Mouse (Mus musculus) adrenal gland, postnatal 25 days (tissue): ENCODE data around the gene Bcl7c. TPM values are rescaled to one million over a fixed set of nuclear protein-coding genes. Genes with fewer than 3 reads are reported as not detected.
"Not testable (repeated sequence)": the region's sequence is repeated elsewhere in the genome, so short reads cannot be mapped to it uniquely, and the experiment has no call there.

Experiments used
- DNase-seq: peaks from one replicate; pipeline ENCODE4 v3.0.0; 2021; ENCODE audit warnings: mixed read lengths
- long read RNA-seq: library from polyadenylated mRNA; stranded (forward); transcript quantifications from one replicate; pipeline ENCODE4 v2.0.0, GENCODE M21; 2021
- total RNA-seq: library from RNA; stranded (reverse); gene quantifications from 2 replicates; pipeline ENCODE4 v1.2.3, GENCODE M21; 2021

Gene Bcl7c
- total RNA-seq = 64.9 and 114 TPM in 2 replicates
- long read RNA-seq, transcript Bcl7c-201 (6 exons, 1,132 nt) = major isoform, 42 of 55 reads
- long read RNA-seq, partial matches to known transcripts = 3 of 55 reads
- long read RNA-seq, other reads (novel, unspliced or antisense) = 6 of 55 reads

DNA sequence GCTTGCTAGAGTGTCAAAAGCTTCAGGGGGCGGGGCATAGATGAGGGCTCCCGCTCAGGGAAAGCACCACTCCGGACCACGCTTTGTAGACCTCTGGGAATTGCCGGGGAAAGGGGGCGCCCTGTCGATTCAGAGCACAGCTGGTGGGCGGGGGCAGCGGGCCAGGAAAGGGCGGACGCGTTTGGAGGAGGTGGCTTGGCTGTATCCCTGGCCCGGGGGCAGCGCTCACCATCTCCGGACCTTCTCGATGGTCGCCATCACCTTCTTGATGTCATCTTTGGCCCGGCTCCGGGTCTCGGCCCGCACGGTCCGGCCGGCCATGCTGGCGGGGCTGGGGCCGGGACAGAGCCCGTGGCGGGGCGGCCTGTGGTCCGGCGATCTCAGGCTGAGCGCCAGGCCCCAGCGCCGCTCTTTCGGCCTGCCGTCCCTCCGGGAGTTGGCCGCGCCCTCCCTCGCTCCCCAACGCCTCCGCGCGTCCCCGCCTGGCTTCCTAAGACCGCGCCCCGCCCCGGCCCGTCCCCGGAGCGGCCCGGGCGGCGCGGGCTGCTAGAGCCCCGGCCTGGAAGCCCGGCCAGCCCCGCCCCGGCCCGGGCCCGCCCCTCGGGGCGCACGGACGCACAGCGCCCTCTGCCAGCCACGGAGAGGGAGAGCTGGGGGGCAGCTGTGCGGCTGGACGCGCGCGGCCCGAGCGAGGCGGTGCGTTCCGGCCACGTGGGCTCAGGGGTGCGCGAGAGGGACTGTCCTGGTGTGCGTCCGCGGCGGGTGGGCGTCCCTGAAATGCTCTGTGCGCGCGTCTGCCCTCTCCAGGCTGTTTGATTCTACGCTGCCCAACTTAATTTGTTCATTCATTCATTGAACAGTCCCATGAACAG lies at the start of gene Bcl7c:
TSS of gene Bcl7c (minus strand) at position 727 of the 872 bp plus-strand sequence.
- peak; percentile 91 for DNase-seq

DNA sequence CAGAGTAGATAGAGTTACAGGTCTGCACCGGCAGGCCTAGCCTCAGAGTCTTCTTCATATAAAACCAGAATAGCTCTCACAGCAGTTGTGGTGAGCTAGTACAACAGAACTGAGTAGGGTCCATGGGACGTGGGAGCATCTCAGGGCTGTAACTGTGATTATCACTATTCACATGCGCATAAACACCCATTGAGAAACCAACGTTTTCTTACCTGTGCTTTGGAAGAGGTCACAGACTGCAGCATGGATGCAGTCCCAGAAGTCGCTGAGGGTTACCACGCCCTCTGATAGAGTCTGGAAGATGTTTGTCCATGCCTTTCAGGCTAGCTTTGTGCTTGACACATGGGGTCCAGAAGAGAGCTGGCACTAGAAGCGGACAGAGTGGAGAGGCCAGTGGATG lies 45.0 kb upstream of the Bcl7c start:
- no peak for DNase-seq

DNA sequence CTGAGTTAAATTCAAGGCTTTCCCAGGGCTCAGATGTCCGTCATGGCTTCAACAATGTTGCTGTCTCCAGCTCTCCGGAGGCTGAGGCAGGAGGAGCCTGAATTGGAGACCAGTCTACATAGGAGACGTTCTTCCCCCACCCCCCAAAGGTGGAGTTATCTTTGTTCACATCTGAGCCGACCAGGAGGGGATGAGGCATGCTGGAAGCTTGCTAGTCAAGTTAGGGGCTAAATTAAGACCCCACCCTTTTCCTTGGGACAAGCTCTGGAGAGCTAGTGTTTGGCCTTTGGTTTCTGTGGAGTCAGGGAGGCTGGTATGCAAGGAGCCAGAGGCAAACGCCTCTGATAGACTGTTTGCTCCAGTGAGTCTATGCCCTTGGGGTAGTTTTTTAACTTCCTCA lies 44.4 kb upstream of the Bcl7c start:
- DNase-seq = no peak

DNA sequence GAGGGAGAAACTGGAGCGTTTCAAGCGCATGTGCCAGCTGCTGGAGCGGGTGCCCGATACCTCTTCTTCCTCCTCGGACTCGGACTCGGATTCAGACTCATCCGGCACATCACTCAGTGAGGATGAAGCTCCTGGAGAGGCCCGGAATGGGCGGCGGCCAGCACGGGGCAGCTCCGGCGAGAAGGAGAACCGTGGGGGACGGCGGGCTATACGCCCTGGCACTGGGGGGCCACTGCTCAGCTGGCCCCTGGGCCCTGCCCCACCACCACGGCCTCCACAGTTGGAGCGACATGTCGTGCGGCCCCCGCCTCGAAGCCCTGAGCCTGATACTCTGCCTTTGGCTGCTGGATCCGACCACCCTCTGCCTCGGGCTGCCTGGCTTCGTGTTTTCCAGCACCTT lies 43.3 kb upstream of the Bcl7c start:
- DNase-seq = no peak

DNA sequence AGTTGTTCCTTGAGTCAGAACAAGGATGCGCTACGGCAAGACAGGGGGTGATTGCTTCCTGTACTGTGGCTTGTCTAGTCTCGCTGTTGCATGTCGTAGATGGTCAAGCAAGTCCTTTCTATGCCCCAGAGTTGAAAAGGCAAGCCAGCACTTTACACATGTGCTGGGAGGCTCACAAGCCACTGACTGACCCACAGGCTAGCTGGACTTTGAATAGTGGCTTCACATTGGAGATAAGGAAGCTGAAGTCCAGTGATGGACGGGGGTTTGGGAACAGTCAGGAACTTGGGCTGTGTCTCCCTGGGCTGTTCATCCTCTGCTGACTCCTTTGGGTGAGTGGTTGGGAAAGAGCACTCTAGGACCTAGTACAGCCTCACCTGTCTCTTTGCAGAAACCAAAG lies 42.9 kb upstream of the Bcl7c start:
- no peak for DNase-seq

DNA sequence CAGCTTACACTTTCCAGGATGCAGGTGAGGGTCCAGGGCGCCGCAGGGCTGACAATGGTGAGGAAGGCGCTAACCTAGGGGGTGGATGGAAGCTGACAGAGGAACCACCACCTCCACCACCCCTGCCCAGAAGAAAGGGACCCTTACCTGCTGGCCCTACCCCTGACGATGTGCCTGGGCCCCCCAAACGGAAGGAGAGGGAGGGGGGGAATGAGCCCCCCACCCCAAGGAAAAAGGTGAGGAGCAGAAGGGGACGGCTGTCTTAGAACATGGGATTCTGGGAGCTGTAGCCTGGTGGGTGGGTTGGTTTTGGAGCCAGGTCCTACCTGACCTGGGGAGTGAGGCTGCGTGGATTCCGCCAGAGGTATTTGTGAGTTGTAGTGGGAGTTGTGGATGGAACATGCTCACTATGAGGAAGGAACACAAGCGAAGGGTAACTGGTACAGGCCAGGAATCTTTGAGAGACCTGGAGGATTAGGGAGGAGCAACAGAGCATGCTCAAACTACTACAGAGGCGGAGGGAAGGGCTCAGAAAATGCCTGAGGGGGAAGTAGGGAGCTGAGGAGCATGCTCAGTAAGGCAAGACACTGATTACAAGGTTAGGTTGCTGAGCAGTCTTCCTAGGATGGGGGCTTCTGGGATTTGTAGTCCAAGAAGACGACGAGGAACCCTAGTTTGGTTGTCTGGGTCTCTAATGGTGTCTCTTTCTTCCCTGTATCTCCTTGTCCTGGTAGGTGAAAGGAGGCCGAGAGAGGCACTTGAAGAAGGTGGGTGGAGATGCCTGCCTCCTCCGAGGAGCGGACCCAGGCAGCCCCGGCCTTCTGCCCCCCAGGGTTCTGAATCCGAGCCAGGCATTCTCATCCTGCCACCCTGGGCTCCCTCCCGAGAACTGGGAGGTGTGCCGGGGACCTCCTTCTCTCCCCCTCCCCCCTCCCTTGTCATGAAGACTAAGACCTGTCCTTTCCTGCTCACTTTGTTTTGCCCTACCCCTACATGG lies 41.7 kb upstream of the Bcl7c start:
- no peak for DNase-seq

DNA sequence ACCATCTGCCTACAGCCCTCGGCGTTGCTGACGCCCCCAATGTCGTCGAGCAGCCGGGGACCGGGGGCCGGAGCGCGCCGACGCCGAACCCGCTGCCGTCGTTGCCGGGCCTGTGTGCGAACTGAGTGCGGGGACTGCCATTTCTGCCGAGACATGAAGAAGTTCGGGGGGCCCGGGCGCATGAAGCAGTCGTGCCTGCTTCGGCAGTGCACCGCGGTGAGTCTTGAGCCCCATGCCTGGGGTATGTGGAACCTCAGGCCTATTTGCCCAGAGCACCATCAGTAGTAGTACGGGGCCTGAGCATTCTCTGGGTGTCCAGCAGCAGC lies 39.5 kb upstream of the Bcl7c start:
- no peak for DNase-seq

DNA sequence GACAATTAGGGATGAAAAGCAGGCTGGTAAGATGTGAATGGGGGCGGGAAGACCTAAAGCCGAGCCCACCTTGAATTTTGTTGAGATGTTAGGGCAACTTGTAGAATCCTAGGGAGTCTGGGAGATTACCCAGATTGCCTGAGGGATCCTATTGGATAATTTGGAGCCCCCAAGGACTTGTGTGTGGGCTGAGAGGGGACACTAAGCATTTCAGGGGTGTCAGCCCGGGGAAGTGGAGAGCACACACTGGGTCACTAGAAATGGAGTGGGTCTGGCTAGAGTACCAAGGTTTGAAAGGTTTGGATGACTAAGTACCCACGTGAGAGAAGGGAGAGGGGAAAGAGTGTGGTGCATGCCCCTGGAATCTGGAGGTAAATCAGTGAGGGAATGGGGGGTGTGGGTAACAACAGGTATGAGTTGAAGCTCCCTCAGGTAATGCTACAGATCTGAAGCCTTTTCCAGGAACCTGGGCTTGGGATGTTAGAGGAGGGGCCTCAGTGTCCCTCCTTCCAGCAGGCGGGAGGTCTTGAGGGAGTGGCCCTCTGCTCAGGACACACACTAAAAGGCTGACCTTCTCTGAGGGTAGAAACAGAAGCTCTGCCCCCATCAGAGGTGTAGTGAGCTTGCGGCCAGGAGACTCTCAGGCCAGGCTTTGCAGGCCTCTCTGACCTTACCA lies 39.0 kb upstream of the Bcl7c start:
- no peak for DNase-seq

DNA sequence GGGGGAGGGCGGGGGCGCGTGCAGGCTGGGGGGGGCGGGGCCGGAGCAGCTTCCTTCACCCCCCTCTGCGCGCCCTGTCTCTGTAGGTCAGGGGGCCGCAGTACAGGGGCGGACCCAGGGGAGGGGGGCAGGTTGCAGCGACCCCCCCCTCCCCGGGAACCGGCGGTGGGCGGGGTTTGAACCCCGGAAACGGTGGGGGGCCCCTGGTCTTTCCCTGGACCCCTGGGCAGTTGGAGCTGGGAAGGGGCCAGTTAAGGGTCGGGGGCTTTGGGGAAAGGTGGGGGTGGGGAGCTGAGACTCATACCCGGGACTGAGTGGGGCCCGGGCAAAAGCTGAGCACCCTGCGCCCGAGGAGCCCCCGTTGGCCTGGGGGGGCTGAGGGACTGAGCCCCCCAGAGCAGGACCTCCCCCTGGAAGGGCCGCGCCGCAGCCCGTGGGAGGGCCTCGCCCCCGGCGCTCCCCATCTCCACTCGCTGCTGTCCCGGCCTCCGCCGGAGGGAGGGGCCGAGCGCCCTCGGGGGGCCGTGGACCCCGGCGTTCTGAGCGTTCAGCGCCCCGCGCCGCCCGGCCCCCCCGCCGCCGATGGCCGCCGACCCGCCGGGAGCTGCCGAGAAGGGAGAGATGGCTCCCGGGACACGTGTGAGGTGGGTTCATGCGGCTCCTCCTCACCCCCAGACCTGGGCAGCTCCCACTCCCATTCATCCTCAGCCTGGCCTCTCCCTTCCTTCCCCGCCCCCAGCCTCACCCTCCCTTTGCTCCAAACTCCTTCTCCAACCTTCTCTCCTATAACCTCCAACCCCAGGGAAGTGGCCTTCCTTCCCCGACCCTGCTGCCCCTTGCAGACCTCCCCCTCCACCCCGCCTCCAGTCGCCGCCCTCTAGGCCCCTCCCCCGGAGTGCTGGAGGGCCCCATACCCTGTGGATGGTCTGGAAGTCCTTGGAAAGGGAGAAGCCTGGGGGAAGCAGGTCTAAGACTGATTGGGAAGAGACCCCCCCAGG lies 38.1 kb upstream of the Bcl7c start:
- DNase-seq = no peak

DNA sequence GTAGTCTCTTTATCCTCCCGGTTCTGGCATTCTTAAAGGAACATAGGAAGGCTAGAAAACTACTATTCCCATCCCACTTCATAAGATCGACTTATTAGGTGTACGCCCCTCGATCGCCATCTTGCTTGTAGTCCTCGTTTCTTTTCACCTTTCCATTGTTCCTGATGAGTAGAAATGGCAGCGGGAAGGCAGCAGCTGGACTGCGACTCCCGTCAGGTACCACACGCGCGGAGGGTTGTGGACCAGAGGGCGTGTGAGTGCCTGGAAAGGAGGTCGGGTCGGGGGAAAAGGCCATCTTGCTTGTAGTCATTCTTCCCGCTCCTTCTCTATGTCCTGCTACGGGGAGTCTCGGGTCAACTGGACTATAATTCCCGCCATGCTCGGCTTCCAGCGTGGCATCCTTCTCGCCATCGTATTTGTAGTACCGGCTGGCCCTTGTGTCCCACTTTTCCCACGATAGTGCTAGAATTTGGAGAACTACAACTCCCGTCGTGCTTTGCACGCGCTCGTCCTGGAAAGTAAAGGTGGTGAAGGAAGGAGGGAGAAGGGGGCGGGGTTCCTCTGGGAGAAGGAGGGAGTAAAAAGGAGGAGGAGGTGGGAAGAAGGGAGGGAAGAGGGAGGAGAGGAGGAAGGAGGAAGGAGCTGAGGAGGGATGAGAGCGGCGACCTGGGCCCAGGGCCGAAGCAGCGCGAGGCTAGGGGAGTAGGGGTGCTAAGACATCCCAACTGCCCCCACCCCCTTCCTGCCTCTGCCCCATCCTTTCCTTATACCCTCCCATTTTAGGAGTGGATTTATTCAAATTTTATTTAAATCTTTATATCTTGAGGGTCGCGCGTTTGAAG lies 37.1 kb upstream of the Bcl7c start:
- peak; percentile 86 for DNase-seq

DNA sequence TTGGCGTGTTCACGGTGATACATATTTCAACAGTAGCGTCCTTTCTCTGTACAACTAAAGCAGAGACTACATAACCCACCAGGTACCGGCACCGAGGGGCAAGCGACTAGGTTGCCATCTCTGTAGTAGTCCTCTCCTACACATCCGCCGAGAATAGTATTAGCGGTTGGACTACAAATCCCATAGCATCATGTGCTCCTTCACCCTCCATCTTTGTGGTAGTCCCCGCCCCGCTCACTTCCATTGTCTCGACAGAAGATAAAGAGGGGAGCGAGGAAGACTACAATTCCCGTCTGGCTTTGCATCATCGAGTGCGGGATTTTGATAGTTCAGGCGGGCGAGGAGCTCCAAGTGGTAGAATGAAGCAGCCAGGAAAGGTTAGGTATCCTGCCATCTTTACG lies 36.5 kb upstream of the Bcl7c start:
- peak; percentile 82 for DNase-seq

DNA sequence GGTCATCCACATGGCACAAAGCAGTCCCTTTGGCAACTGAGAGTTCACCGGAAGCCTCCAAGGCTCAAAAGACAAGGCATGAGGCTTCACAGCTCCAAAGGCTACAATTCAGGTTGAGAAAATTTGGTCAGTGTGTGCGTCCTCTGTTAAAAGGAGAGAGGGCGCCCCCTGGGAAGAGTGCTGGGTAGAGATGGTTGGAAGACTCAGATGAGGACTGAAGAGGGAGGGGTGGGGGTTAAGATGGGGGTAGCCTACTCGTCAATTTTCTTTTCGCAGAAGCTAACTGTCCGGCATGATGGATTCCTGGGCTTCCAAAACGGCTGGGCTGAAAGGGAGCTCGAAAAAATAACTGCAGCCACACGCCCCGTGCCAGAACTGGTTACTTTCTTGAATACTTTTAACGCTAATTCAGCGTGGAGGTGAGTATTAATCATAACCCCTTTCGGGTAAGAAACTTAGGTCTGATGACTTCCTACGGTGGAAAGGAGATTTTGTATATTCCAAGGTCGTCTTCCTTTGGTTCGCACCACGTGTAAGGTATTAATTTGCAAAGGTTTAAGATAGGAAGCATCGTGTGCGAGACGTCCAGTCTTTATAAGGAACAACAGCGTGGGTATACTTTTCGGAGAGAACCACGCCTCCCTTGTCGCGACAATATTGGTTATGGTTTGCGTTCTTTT lies 35.8 kb upstream of the Bcl7c start, which contains the start of gene Fbxl19:
TSS of gene Fbxl19 (plus strand) at position 178 of the 680 bp plus-strand sequence.
- DNase-seq = peak; percentile 81

DNA sequence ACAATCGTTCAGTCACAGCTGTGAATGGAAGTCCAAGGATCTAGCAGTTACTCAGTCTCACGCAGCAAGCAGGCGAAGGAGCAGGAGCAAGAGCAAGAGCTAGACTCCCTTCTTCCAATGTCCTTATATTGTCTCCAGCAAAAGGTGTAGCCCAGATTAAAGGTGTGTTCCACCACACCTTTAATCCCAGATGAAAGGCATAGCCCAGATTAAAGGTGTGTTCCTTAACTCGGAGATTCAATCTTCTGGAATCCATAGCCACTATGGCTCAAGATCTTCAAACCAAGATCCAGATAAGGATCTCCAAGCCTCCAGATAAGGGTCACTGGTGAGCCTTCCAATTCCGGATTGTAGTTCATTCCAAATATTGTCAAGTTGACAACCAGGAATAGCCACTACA lies 23.3 kb upstream of the Bcl7c start, which contains the start of gene Ctf2:
TSS of gene Ctf2 (minus strand) at position 101 of the 400 bp plus-strand sequence.
- not testable (repeated sequence) for DNase-seq

DNA sequence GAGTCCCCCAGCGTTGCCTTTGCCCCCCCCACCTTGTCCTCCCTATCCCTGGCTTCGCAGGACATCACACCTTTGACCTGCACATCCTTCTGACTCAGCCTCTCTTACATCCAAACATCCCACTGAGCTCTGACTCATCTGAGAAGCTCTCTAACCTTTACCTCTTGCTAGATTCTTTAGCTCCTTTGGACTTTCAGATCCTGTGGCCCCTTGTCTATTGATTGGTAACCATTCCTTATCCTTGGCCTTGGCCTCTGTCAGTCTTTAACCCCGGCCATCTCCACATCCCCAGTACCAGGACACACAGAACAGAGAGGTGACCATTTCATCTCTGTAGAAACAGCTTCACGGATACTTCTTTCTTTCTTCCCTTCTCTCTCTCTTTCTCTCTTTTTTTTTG lies 21.4 kb upstream of the Bcl7c start:
- no peak for DNase-seq

DNA sequence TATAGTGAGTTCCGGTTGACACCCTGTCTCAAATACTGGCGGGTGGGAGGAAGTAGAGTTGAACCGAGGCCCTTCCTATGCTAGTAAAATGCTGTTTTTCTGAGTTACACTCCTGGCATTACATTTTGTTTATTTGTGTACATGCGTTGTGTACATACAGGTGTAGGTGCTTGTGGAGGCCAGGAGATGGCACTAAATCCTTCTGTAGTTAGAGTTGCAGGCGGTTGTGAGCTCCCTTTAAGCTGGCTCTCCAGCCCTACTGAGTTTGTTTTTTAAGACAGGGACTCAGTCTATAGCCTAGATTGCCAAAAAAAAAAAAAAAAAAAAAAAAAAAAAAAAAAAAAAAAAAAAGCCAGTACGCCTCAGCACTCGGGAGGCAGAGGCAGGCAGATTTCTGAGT lies 19.2 kb upstream of the Bcl7c start:
- DNase-seq = no peak

DNA sequence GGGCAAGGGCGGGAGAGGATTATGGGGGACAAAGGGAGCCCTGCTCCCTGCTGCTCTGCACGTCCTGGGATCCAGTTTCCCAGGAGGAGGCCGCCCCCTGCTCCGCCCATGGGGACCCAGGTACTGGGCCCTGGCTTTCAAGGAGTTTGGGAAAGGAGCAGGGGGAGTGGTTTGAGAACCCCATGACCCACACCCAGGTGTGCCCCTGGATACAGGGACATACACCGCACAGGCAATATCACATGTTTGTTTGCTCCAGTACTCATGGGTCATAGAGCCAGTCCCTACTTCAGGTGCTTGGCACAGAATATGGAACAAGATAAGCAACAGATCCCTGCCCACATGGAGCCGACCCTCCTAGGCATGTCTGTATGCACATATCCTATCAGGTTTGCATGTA lies 17.2 kb upstream of the Bcl7c start:
- no peak for DNase-seq

DNA sequence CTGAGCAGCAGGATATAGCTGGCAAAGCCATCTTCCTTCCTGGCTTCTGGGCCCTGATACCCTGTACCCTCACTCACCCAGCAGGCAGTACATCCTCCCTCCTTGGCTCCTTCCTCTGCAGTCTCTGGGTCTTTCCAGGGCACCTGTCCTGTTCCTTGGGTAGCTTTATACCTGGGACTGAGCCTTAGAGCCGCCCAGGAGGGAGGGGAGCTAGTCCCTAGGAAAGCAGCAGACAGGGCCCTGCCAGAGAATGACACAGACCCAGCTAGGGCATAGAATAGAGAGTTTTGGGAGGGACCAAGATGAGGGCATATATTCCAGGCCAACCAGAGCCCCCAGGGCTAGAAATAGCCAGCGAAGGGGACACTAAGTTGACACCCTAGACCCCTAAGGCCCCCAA lies 16.8 kb upstream of the Bcl7c start:
- DNase-seq = no peak

DNA sequence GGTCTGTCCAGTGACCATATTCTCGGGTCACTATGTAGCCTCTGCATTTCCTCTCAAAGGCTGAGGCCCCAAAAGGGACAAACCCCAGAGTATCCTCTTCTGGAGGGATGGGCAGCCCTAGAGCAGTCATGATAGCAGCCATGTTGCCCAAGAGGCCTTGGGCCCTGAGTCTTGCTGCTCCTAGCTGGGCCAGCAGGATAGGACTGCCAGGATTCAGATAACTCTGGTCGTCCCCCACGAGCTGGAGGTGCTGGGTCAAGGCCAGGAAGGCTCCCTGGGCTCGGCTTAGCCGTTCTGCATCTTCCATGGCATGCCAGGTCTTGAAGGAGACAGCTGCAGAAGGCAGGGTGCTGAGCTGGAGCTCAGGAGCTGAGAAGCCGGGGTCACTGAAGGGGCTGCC lies 10.5 kb upstream of the Bcl7c start:
- DNase-seq = no peak

DNA sequence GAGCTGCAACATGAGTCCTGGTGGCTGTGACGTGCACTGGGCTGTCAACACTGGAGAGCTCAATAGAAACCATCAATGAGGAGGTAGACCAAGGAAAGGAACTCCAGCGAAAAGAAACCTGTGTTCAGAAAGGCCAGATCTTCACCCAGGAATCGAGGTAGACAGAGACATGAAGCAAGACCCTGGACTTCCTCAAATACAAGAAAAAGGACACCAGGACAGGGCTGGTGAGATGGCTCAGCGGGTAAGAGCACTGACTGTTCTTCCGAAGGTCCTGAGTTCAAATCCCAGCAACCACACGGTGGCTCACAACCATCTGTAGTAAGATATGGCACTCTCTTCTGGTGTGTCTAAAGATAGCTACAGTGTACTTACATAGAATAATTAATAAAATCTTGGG lies 9.6 kb upstream of the Bcl7c start:
- DNase-seq = no peak
